Mouse (Mus musculus): ENCODE results near the gene Tmed6.

DNA sequence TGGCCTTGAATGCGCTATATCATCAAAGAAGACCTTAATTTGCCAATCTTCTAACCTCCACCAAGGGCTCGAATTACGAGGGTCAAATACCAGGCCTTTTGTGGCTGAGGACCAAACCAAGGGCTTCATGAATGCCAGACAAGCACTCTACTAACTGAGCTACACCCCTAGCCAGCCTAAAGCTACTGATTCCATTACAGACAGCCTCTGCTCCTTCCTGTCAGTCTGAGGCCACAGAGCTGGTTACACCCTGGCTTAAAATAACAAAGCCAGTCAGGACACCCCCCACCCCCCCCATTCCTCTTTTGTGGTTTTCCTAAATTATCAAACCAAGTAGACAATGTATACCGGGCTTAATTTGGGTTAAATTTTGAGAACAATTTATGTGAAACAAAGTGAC, 8.3 kb upstream of the Tmed6 start:
- no peak for TF ChIP-seq CTCF (IDR thresholded peaks at IDR 0.05; ENCODE audit: borderline replicate concordance, control insufficient read depth, extremely low read depth, insufficient read depth, low read length, poor library complexity)
- no peak for TF ChIP-seq POLR2A (IDR thresholded peaks at IDR 0.05; ENCODE audit: control insufficient read depth, extremely low read depth, insufficient read depth, low read length, poor library complexity)

Data from thymus, adult 2 months (tissue).